ENCODE assay signal across 9 mouse cellular contexts in the genomic region with DNA sequence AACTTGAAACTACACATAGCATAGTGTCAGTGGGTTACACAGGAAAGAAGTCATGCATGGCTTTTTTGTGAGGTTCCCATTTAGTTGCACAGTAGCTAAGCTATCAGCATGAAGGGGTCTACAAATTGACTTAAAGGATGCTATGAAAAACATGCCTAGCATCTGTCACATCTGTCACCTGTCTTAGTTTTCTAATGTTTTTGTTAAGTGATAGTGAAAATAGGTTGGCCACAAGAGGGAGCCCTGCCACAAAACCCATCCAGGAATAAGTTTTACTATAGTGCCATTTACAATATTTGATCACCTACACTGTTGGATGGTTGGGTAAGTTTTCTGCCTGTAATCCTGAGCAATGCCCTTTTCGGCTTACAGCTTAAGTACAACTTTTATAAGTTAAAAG. TPM values are rescaled to one million over a fixed set of nuclear protein-coding genes. Genes with fewer than 3 reads are reported as not detected.
DNase-seq lines count a peak whose midpoint lies in the region; TF ChIP-seq lines count a peak whose summit lies in the region.
"Had no signal": no experiment of that assay in that cellular context is flagged by ENCODE, and none has a peak within 500 bp of the region (broad histone marks: within the 10 kb centered on the region; RNA-seq: fewer than 3 reads in every experiment).

No protein-coding gene starts in this region.

- TF ChIP-seq EP300 in CH12.LX (IDR thresholded peaks at IDR 0.05; ENCODE audit: low read length), result no peak

- H3K4me3 ChIP-seq in CH12.LX (replicated peaks in 1 of 3; ENCODE audit: low read depth in 2 of 3, low read length in 2 of 3, poor library complexity in 1 of 3), result no peak overlapping the region
- no peak overlapping the region for H3K4me3 ChIP-seq in cortical plate, adult 2 months (ENCODE audit: insufficient read depth, low read length)
- H3K4me3 ChIP-seq: embryonic facial prominence, embryonic 12.5 days had no signal

- no peak for TF ChIP-seq POLR2A in CH12.LX (IDR thresholded peaks at IDR 0.05; ENCODE audit: low read depth, low read length)
- no peak for TF ChIP-seq POLR2A in cortical plate, adult 2 months (IDR thresholded peaks at IDR 0.05; ENCODE audit: extremely low read depth, insufficient read depth, low read length)

- DNase-seq in heart, adult 8-10 months (ENCODE audit: low spot score), result peak; percentile 49
- no peak for DNase-seq in heart, postnatal 25 days (ENCODE audit: low spot score)
- DNase-seq in 3134 (ENCODE audit: extremely low read depth, insufficient read length, low spot score) (peak; percentile 41), CH12.LX (ENCODE audit: extremely low read depth) (peak; percentile 70)
- DNase-seq in kidney, postnatal 36 days, result peak; percentile 40 to 77
- DNase-seq in mesoderm, embryonic 11.5 days (ENCODE audit: low read depth, low spot score), result peak; percentile 58
- no peak for DNase-seq in urinary bladder, postnatal 36 days (ENCODE audit: low spot score in 2 of 2)

- peaks cover 0 to 43% of the 10 kb centered on the region in 2 experiments; a peak in 3 of 4 replicates for H3K4me1 ChIP-seq in CH12.LX (ENCODE audit: control insufficient read depth in 1 of 2, insufficient read depth in 2 of 2)
- no peaks in the 10 kb centered on the region for H3K4me1 ChIP-seq in cortical plate, adult 2 months (ENCODE audit: control insufficient read depth, insufficient read depth, low read length)

- no peaks in the 10 kb centered on the region for H3K9me3 ChIP-seq in CH12.LX (replicated peaks; ENCODE audit: low read length)
- H3K9me3 ChIP-seq: embryonic facial prominence, embryonic 12.5 days had no signal

- peaks cover 19 to 66% of the 10 kb centered on the region in 2 experiments for H3K36me3 ChIP-seq in CH12.LX (replicated peaks in 1 of 2; ENCODE audit: control insufficient read depth in 1 of 2, insufficient read depth in 1 of 2, low read length in 1 of 2)

- dilution Hi-C loops in CH12.LX (cut with MboI; ENCODE audit: extremely low pct_ligation_motif_present, extremely low pct_unique_long_range_greater_than_20kb, low sequenced_read_pairs), result loop anchor here (25.0 kb wide), 1 partner anchor 133 kb away; no protein-coding TSS in a partner anchor

- in situ Hi-C loops in CH12.LX (cut with MboI; ENCODE audit: low pct_ligation_motif_present, low pct_unique_long_range_greater_than_20kb, low sequenced_read_pairs), result no loop called here

- H3K27me3 ChIP-seq in CH12.LX (replicated peaks), result no peaks in the 10 kb centered on the region
- H3K27me3 ChIP-seq: embryonic facial prominence, embryonic 12.5 days had no signal

- no peak overlapping the region for H3K4me2 ChIP-seq in CH12.LX (ENCODE audit: insufficient read depth, low read depth, poor library complexity, severe bottlenecking)
- H3K4me2 ChIP-seq: embryonic facial prominence, embryonic 12.5 days had no signal

- intact Hi-C loops in heart, postnatal 25 days (cut with DNase I), result loop anchor here (2.0 kb wide), 1 partner anchor 80 kb away; no protein-coding TSS in a partner anchor

- peaks cover 19% of the 10 kb centered on the region for H3K79me2 ChIP-seq in CH12.LX (replicated peaks; ENCODE audit: control insufficient read depth, extremely low read depth, insufficient read depth, poor library complexity, severe bottlenecking)

- H3K9ac ChIP-seq in CH12.LX (ENCODE audit: insufficient read depth, low read depth), result no peak overlapping the region
- H3K9ac ChIP-seq: embryonic facial prominence, embryonic 12.5 days had no signal

- no peak overlapping the region for H3K27ac ChIP-seq in CH12.LX (ENCODE audit: insufficient read depth, low read depth)
- H3K27ac ChIP-seq in cortical plate, adult 2 months (ENCODE audit: insufficient read depth, low read length), result no peak overlapping the region
- H3K27ac ChIP-seq: embryonic facial prominence, embryonic 12.5 days had no signal

- peak in 1 of 2 experiments; percentile 52; a peak in 2 of 4 replicates for TF ChIP-seq CTCF in CH12.LX (conservative IDR thresholded peaks at IDR 0.05 in 1 of 2, IDR thresholded peaks at IDR 0.05 in 1 of 2; ENCODE audit: low read depth in 2 of 2, low read length in 2 of 2)
- peak; percentile 26; the same call in 1 of the 2 replicates for TF ChIP-seq CTCF in cortical plate, adult 2 months (IDR thresholded peaks at IDR 0.05; ENCODE audit: extremely low read depth, insufficient read depth, low read length)

- no peak for TF ChIP-seq RAD21 in CH12.LX (IDR thresholded peaks at IDR 0.05; ENCODE audit: low read depth, low read length)

TF ChIP-seq in CH12.LX, 34 proteins besides CTCF, POLR2A, EP300 and RAD21:
- TF ChIP-seq UBTF (IDR thresholded peaks at IDR 0.05; ENCODE audit: low read depth, low read length) (no peak), CHD1 (IDR thresholded peaks at IDR 0.05; ENCODE audit: low read depth, low read length) (no peak), MXI1 (IDR thresholded peaks at IDR 0.05; ENCODE audit: low read depth, low read length) (no peak), TBP (conservative IDR thresholded peaks at IDR 0.05; ENCODE audit: low read depth, low read length) (no peak), USF2 (conservative IDR thresholded peaks at IDR 0.05; ENCODE audit: low read depth, low read length) (no peak), IRF4 (IDR thresholded peaks at IDR 0.05; ENCODE audit: low read depth, low read length) (no peak), E2F4 (IDR thresholded peaks at IDR 0.05; ENCODE audit: insufficient replicate concordance, low read depth, low read length) (no peak), MYC (IDR thresholded peaks at IDR 0.05; ENCODE audit: low read depth, low read length) (no peak), CHD2 (IDR thresholded peaks at IDR 0.05; ENCODE audit: low read length) (no peak), ZMIZ1 (IDR thresholded peaks at IDR 0.05; ENCODE audit: low read depth, low read length) (no peak), JUN (IDR thresholded peaks at IDR 0.05; ENCODE audit: insufficient read depth, low read depth, low read length) (no peak), TCF12 (IDR thresholded peaks at IDR 0.05; ENCODE audit: low read depth, low read length) (no peak), JUND (conservative IDR thresholded peaks at IDR 0.05; ENCODE audit: low read depth, low read length) (no peak), KAT2A (IDR thresholded peaks at IDR 0.05; ENCODE audit: insufficient replicate concordance, low read length) (no peak), MAX (IDR thresholded peaks at IDR 0.05; ENCODE audit: low read length) (no peak), HCFC1 (IDR thresholded peaks at IDR 0.05; ENCODE audit: low read depth, low read length) (no peak), MEF2A (IDR thresholded peaks at IDR 0.05; ENCODE audit: borderline replicate concordance, low read depth, low read length) (no peak), RCOR1 (conservative IDR thresholded peaks at IDR 0.05; ENCODE audit: low read depth, low read length) (no peak), ZC3H11A (IDR thresholded peaks at IDR 0.05; ENCODE audit: low read depth, low read length) (no peak), SMC3 (IDR thresholded peaks at IDR 0.05; ENCODE audit: low read depth, low read length) (no peak)
TF ChIP-seq in CH12.LX: peak in this region for 0.

RNA-seq across cellular contexts. Expression of a gene that starts 7.4 kb away (rescaled TPM):
- 100 to 1,000 TPM in 3 of 4 experiments, 10 to 100 TPM in 1; 97.6 to 103 (median 102) TPM for total RNA-seq in heart, adult 8-10 months (2022)
- 100 to 1,000 TPM in 1 of 2 experiments, 10 to 100 TPM in 1; 95.4 to 116 TPM for total RNA-seq in heart, postnatal 25 days (2021)
- total RNA-seq in CH12.LX (2012; rRNA removed), result 416 and 617 TPM in 2 replicates
- 812 and 852 TPM in 2 replicates for total RNA-seq in CH12.LX (2014; rRNA removed)
- 705 and 730 TPM in 2 replicates for polyA plus RNA-seq in CH12.LX (2012; ENCODE audit: insufficient read length, low read depth)
- 229 and 247 TPM in 2 replicates for polyA plus RNA-seq in cortical plate, adult 2 months (2012; rRNA removed)

RNA-seq across cellular contexts. Expression of a gene that starts 13.5 kb away (rescaled TPM):
- total RNA-seq in heart, adult 8-10 months (2022), result 10 to 100 TPM; 39.8 to 44.7 (median 41.8) TPM
- total RNA-seq in heart, postnatal 25 days (2021), result 10 to 100 TPM; 40.7 to 45.3 TPM
- total RNA-seq in CH12.LX (2012; rRNA removed), result 5.6 and 7.4 TPM in 2 replicates
- 8.3 and 9.8 TPM in 2 replicates for total RNA-seq in CH12.LX (2014; rRNA removed)
- polyA plus RNA-seq in CH12.LX (2012; ENCODE audit: insufficient read length, low read depth), result 10.1 and 11.4 TPM in 2 replicates
- 16.8 and 18.5 TPM in 2 replicates for polyA plus RNA-seq in cortical plate, adult 2 months (2012; rRNA removed)

RNA-seq across cellular contexts. Expression of a gene that starts 43.3 kb away (rescaled TPM):
- 10 to 100 TPM; 47.5 to 55.7 (median 51.0) TPM for total RNA-seq in heart, adult 8-10 months (2022)
- 10 to 100 TPM; 50.4 to 55.1 TPM for total RNA-seq in heart, postnatal 25 days (2021)
- total RNA-seq in CH12.LX (2012; rRNA removed) (0.34 and 0.47 TPM in 2 replicates), CH12.LX (2014; rRNA removed) (0.18 and 0.20 TPM in 2 replicates)
- 0.51 and 0.76 TPM in 2 replicates for polyA plus RNA-seq in CH12.LX (2012; ENCODE audit: insufficient read length, low read depth)
- polyA plus RNA-seq in cortical plate, adult 2 months (2012; rRNA removed), result 22.3 and 23.9 TPM in 2 replicates

Comparison
In these comparisons a context has a peak if more than half of its experiments do, and no peak if none do; other contexts are left out.
1. DNase-seq: peak in heart, adult 8-10 months (single experiment), 3134 (single experiment), CH12.LX (single experiment), kidney, postnatal 36 days (2 of 2) and mesoderm, embryonic 11.5 days (single experiment); none in heart, postnatal 25 days (single experiment) and urinary bladder, postnatal 36 days (0 of 2).
2. RNA of a gene that starts 43.3 kb away (total RNA-seq): 50.4 to 55.1 TPM in heart, postnatal 25 days and 47.5 to 55.7 TPM in heart, adult 8-10 months; 0.18 to 0.47 TPM in CH12.LX; every median in the first group is over 10 times any median in the second.